Mouse (Mus musculus) hindbrain, embryonic 13.5 days (tissue): ENCODE measurements at regions not wholly inside any gene's neighbourhood (a gene's known extent, or its start where the extent isn't known, plus 50 kb on each side); places are given as distances from the start of the nearest gene placed in this dataset.

Experiments used
- ATAC-seq: fragments of 200-750 bp; cut with Nextera tagmentation; 2 replicates; pipeline ENCODE4 v1.8.0; 2017; ENCODE audit warnings: moderate TSS enrichment; ENCODE audit not compliant: low FRiP score
- H3K27ac ChIP-seq: fragments of 300-500 bp; sonication (generic); 2 replicates; pipeline ENCODE4 v1.5.1; 2015; ENCODE audit warnings: inconsistent platforms, mild to moderate bottlenecking, moderate library complexity
- H3K27me3 ChIP-seq: fragments of 300-500 bp; sonication (generic); 2 replicates; pipeline ENCODE4 v1.6.1; 2015; ENCODE audit warnings: mild to moderate bottlenecking, inconsistent platforms
- H3K36me3 ChIP-seq: fragments of 300-500 bp; sonication (generic); 2 replicates; pipeline ENCODE4 v1.6.1; 2015; ENCODE audit warnings: mild to moderate bottlenecking, inconsistent platforms
- H3K4me1 ChIP-seq: fragments of 300-500 bp; sonication (generic); replicated peaks from 2 replicates; pipeline ENCODE4 v1.6.1; 2015; ENCODE audit warnings: inconsistent platforms
- H3K4me2 ChIP-seq: fragments of 300-500 bp; sonication (generic); 2 replicates; pipeline ENCODE4 v1.6.1; 2015; ENCODE audit warnings: inconsistent platforms, mild to moderate bottlenecking, moderate library complexity
- H3K4me3 ChIP-seq: fragments of 300-500 bp; sonication (generic); 2 replicates; pipeline ENCODE4 v1.5.1; 2015; ENCODE audit warnings: mild to moderate bottlenecking, inconsistent platforms
- H3K9ac ChIP-seq: fragments of 300-500 bp; sonication (generic); 2 replicates; pipeline ENCODE4 v1.6.1; 2015; ENCODE audit warnings: mild to moderate bottlenecking, inconsistent platforms
- H3K9me3 ChIP-seq: fragments of 300-500 bp; sonication (generic); 2 replicates; pipeline ENCODE4 v1.6.1; 2016; ENCODE audit warnings: inconsistent platforms
- WGBS: fragments of 180-500 bp; shearing (Covaris S2); methylation state at CpG from one replicate; pipeline ENCODE4 v1.1.7; 2015; 5-methylcytosine and 5-hydroxymethylcytosine counted together

DNA sequence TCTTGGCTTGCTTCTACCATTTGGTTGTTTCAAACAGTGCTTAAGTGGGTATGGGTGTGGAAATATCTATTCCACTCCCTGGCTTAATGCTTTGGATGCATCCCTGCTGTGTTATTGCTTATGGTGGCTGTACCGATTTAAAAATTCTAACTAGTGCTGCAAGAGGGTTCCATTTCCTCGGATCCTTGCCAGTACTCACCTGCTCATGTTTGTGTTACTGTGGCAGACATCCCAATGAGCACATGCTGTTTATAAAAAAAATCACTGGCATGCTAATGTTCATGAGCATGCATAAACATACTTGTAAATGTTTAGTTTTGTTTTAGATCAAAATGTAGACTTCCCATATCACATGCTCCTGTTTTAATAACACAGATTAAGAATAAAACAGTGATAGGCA lies 285.6 kb upstream of the Ddhd1 start:
- Histone ChIP-seq H3K27me3 (no peaks in the 10 kb centered on the region), H3K36me3 (no peaks in the 10 kb centered on the region), H3K9me3 (no peaks in the 10 kb centered on the region), H3K4me3 (no peak overlapping the region), H3K4me2 (no peak overlapping the region), H3K27ac (no peak overlapping the region), H3K4me1 (no peaks in the 10 kb centered on the region), H3K9ac (no peak overlapping the region)
- no peak for ATAC-seq
- WGBS: 82% methylated on average over 2 of the region's 2 CpGs

GRCm38 (mm10) chr14:45944101-45944500 lies 286.2 kb upstream of the Ddhd1 start:
- H3K4me2 ChIP-seq: no peak overlapping the region
- H3K27ac ChIP-seq: no peak overlapping the region
- H3K36me3 ChIP-seq: no peaks in the 10 kb centered on the region
- WGBS: 85% methylated on average over 5 of the region's 5 CpGs
- H3K4me1 ChIP-seq: no peaks in the 10 kb centered on the region
- H3K4me3 ChIP-seq: no peak overlapping the region
- H3K9ac ChIP-seq: no peak overlapping the region
- no peak for ATAC-seq
- H3K9me3 ChIP-seq: no peaks in the 10 kb centered on the region
- H3K27me3 ChIP-seq: no peaks in the 10 kb centered on the region

DNA sequence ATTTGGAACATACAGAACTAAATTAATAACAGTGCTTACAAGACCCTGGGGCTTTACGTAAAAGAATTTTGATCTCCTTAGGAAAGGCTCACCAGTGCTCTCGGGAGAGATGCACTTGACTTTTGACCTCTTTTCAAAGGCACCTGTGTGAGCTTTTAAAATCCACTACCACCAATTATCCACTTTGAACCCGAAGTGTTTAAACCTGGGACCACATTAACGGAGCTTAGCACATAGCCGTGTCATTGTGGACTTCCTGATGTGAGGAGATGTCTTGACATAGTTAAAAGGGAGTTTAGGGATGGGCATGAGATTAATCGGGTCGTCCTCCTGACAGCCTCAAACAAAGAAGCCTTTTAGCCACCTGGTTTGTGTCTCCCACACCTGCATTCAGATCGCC lies 286.6 kb upstream of the Ddhd1 start:
- ATAC-seq: no peak
- no peaks in the 10 kb centered on the region for H3K27me3 ChIP-seq
- H3K4me1 ChIP-seq: no peaks in the 10 kb centered on the region
- no peak overlapping the region for H3K9ac ChIP-seq
- WGBS: 69% methylated on average over 8 of the region's 8 CpGs
- H3K9me3 ChIP-seq: no peaks in the 10 kb centered on the region
- no peak overlapping the region for H3K4me3 ChIP-seq
- no peaks in the 10 kb centered on the region for H3K36me3 ChIP-seq
- no peak overlapping the region for H3K4me2 ChIP-seq
- H3K27ac ChIP-seq: no peak overlapping the region

DNA sequence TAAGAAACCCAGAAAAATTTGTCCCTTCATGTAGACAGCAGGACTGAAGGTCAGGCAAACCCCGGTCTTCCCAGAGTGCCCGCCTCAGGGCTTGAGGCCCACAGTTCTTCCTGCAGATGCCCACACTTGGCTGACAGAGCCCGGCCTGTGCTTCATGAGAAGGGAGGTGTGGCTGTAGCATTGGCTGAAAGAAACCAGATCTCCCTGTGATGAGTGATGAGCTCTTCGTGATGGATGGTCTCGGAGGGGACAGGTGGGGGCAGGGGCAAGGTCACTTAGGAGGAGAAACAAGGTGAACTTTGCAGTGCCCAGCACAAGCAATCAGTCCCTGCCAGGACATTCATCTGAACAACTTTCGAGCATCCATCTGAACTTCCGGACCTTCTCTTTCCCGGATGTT lies 298.7 kb upstream of the Ddhd1 start:
- Histone ChIP-seq H3K36me3 (no peaks in the 10 kb centered on the region), H3K4me1 (no peaks in the 10 kb centered on the region), H3K4me3 (no peak overlapping the region), H3K9me3 (no peaks in the 10 kb centered on the region), H3K27ac (no peak overlapping the region), H3K4me2 (no peak overlapping the region), H3K9ac (no peak overlapping the region), H3K27me3 (no peaks in the 10 kb centered on the region)
- 84% methylated on average over 8 of the region's 8 CpGs for WGBS
- no peak for ATAC-seq

DNA sequence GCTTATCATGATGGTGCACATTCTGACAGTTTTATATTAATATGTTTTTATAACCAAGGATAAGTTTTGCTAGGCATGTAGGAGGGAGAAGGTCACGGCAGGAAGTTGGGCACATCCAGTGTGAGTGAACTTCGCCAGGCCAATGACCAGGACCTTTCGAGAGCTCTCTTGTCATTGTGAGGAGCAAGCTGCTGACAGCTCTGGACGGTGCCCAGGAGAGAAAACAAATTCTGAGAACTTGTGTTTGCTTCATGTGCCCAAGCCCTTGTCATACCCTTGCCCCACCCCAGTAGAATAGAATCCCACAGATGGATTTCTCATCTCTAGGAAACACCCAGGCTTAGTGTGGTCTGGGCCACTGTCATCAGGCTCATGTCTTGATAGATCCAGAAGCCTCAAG lies 304.5 kb upstream of the Ddhd1 start:
- no peak overlapping the region for H3K9ac ChIP-seq
- no peaks in the 10 kb centered on the region for H3K9me3 ChIP-seq
- no peak overlapping the region for H3K4me2 ChIP-seq
- WGBS: 86% methylated on average over 4 of the region's 4 CpGs
- no peaks in the 10 kb centered on the region for H3K4me1 ChIP-seq
- H3K36me3 ChIP-seq: no peaks in the 10 kb centered on the region
- ATAC-seq: no peak
- H3K27ac ChIP-seq: no peak overlapping the region
- no peak overlapping the region for H3K4me3 ChIP-seq
- no peaks in the 10 kb centered on the region for H3K27me3 ChIP-seq

- ATAC-seq: no peak
- no peaks in the 10 kb centered on the region for H3K36me3 ChIP-seq
- WGBS: 88% methylated on average over 7 of the region's 7 CpGs
- H3K27me3 ChIP-seq: no peaks in the 10 kb centered on the region
- H3K9me3 ChIP-seq: no peaks in the 10 kb centered on the region
- H3K27ac ChIP-seq: no peak overlapping the region
- no peak overlapping the region for H3K4me3 ChIP-seq
- no peaks in the 10 kb centered on the region for H3K4me1 ChIP-seq
- no peak overlapping the region for H3K9ac ChIP-seq
- H3K4me2 ChIP-seq: no peak overlapping the region
Measured at GRCm38 (mm10) chr14:45964043-45964442, 306.1 kb upstream of the Ddhd1 start.

- Histone ChIP-seq H3K4me1 (no peaks in the 10 kb centered on the region), H3K27ac (no peak overlapping the region), H3K27me3 (no peaks in the 10 kb centered on the region), H3K4me3 (no peak overlapping the region), H3K4me2 (no peak overlapping the region), H3K36me3 (no peaks in the 10 kb centered on the region), H3K9me3 (no peaks in the 10 kb centered on the region), H3K9ac (no peak overlapping the region)
- WGBS: 87% methylated on average over 7 of the region's 7 CpGs
- no peak for ATAC-seq
Measured at GRCm38 (mm10) chr14:45983206-45983857, 325.4 kb upstream of the Ddhd1 start.

- no peaks in the 10 kb centered on the region for H3K36me3 ChIP-seq
- H3K9ac ChIP-seq: no peak overlapping the region
- no peaks in the 10 kb centered on the region for H3K9me3 ChIP-seq
- H3K4me3 ChIP-seq: no peak overlapping the region
- no peak overlapping the region for H3K27ac ChIP-seq
- H3K27me3 ChIP-seq: no peaks in the 10 kb centered on the region
- no peak overlapping the region for H3K4me2 ChIP-seq
- ATAC-seq: no peak
- WGBS: 81% methylated on average over 20 of the region's 20 CpGs
- no peaks in the 10 kb centered on the region for H3K4me1 ChIP-seq
Measured at GRCm38 (mm10) chr14:45984135-45984892, 326.4 kb upstream of the Ddhd1 start.

- no peaks in the 10 kb centered on the region for H3K4me1 ChIP-seq
- 73% methylated on average over 17 of the region's 17 CpGs for WGBS
- no peak for ATAC-seq
Measured at GRCm38 (mm10) chr14:45992041-45992869, 334.3 kb upstream of the Ddhd1 start.

DNA sequence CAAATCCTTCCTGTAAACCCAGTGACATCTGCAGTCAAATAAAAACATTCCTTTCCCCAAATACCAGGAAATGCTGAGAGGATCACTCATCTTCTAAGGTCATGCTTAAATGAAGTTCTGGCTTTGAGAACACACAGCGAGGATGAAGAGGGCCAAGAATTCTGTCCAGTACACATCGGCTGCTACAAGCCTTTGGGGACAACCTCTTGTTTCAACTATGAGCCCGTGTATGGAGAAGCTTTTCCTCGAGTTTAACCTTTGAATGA lies 334.9 kb upstream of the Ddhd1 start:
- Histone ChIP-seq H3K9me3 (no peaks in the 10 kb centered on the region), H3K9ac (no peak overlapping the region), H3K4me1 (no peaks in the 10 kb centered on the region), H3K4me3 (no peak overlapping the region), H3K36me3 (no peaks in the 10 kb centered on the region), H3K4me2 (no peak overlapping the region), H3K27me3 (no peaks in the 10 kb centered on the region), H3K27ac (no peak overlapping the region)
- WGBS: 77% methylated on average over 4 of the region's 4 CpGs
- ATAC-seq: no peak

More at GRCm38 (mm10) chr14:45992041-45992869, 334.3 kb upstream of the Ddhd1 start:
- H3K9ac ChIP-seq: no peak overlapping the region
- H3K27ac ChIP-seq: no peak overlapping the region
- no peaks in the 10 kb centered on the region for H3K27me3 ChIP-seq
- no peak overlapping the region for H3K4me2 ChIP-seq
- H3K4me3 ChIP-seq: no peak overlapping the region
- H3K9me3 ChIP-seq: no peaks in the 10 kb centered on the region
- no peaks in the 10 kb centered on the region for H3K36me3 ChIP-seq

DNA sequence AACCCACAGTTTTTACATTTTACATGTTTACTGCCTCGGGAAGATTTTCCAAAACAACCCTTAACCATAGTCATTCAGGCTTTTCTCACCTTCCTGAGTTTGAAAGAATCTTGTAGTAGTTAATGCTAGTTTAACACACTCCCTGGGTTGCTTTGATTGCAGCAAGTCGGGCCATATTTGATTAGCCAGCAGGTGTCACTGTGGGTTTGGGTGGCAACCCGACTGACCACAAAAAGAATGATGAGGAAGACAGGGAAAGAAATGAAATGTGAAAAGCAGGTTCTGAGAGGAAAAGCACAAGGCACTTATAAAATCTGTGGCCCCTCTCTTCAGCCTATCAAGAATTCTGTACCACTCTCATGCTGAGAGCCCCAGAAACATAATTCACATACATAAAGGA lies 335.7 kb upstream of the Ddhd1 start:
- Histone ChIP-seq H3K4me1 (no peaks in the 10 kb centered on the region), H3K27me3 (no peaks in the 10 kb centered on the region), H3K4me3 (no peak overlapping the region), H3K9ac (no peak overlapping the region), H3K4me2 (no peak overlapping the region), H3K36me3 (no peaks in the 10 kb centered on the region), H3K9me3 (no peaks in the 10 kb centered on the region), H3K27ac (no peak overlapping the region)
- WGBS: 18% methylated on average over 3 of the region's 3 CpGs
- ATAC-seq: no peak

DNA sequence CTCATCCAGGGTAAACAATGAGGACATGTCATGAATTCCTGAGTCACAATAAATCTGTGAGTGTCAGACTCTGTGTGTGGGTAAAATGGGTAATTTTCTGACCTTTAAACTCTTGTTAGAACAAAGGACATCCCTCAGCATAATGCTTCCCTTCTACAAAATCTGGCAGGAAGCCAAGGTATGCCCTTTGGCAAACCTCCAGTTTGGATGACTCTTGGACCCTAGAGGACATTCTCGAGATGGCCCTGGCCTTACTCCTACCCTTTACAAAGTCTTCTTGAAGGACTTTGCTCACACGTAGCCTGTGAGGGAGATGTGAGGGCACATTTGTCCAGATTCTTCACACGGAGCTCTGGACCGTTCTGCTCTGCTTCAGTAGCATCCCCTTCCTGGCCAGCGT lies 338.8 kb upstream of the Ddhd1 start:
- no peak overlapping the region for H3K4me2 ChIP-seq
- H3K9ac ChIP-seq: no peak overlapping the region
- H3K27me3 ChIP-seq: no peaks in the 10 kb centered on the region
- no peak for ATAC-seq
- no peaks in the 10 kb centered on the region for H3K36me3 ChIP-seq
- no peak overlapping the region for H3K4me3 ChIP-seq
- H3K9me3 ChIP-seq: no peaks in the 10 kb centered on the region
- H3K27ac ChIP-seq: no peak overlapping the region
- H3K4me1 ChIP-seq: no peaks in the 10 kb centered on the region
- 66% methylated on average over 5 of the region's 5 CpGs for WGBS

DNA sequence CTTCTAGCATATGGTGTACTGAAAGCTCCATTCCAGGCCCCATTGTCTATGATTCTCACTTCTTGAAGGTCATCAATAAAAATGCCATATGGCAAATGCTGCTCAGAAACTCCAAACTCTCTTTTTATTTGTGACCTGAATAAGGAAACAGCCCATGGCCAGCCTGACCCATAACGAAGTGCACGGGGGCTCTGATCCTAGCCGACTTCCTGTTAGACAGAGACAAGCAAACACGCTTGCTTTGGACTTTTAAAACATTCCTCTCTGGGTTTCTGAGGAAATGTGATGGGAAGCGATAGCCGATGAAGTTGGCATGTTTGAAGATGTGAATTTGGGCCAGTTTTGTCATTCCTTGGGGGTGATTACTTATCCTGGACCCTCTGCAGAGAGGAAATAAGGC lies 346.1 kb upstream of the Ddhd1 start:
- Histone ChIP-seq H3K4me3 (no peak overlapping the region), H3K9me3 (no peaks in the 10 kb centered on the region), H3K4me1 (no peaks in the 10 kb centered on the region), H3K27ac (no peak overlapping the region), H3K27me3 (no peaks in the 10 kb centered on the region), H3K4me2 (no peak overlapping the region), H3K36me3 (no peaks in the 10 kb centered on the region), H3K9ac (no peak overlapping the region)
- ATAC-seq: no peak
- 85% methylated on average over 6 of the region's 6 CpGs for WGBS
